Mouse (Mus musculus) small intestine, adult 2 months (tissue): Measurements from ENCODE around the gene Nudt21.

Experiments
- CTCF ChIP-seq: fragments of 200-500 bp; IDR thresholded peaks from 2 replicates; pipeline ENCODE4 v1.5.1; 2012; ENCODE audit warnings: low read depth, mild to moderate bottlenecking, control low read depth, inconsistent platforms, low read length, moderate library complexity, mixed read lengths; ENCODE audit not compliant: insufficient replicate concordance, insufficient read length; ENCODE audit errors: extremely low read depth
- POLR2A ChIP-seq: fragments of 200-500 bp; IDR thresholded peaks from 2 replicates; pipeline ENCODE4 v1.6.1; 2012; ENCODE audit warnings: low read depth, mild to moderate bottlenecking, control low read depth, inconsistent platforms, low read length, moderate library complexity

DNA sequence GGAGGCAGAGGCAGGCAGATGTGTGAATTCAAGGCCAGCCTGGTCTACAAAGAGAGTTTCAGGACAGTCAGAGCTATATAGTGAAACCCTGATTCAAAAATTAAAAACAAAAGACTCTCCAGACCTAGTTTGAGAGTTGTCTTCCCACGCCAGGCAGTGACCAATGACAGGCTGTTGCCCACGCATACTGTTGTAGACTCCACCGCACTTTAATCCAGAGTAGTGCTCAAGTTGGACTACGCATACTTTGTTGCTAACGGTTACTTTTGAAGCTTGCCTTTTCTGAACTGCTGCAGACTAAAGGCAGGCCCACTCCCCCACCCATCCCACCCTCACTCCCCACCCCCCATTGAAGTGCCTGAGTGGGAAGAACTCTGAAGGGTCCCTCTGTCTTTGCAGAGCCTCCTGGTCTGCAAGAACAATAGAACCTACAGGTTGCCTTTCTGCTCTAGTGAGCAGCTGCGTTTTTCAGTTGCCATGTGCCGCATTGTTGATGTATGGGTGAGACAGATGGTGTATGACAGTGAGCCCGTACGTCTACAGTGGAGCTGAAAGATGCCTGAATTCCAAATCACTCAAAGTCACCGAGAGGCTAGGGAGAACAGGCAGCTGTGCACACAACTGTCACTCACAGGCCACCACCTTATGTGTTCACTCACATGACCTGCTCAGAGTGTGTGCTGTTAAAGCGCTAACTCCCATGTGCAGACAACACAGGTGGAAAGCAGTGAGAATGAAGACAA, 29.5 kb upstream of the Nudt21 start:
- TF ChIP-seq CTCF (no peak), POLR2A (no peak)
